Mouse (Mus musculus): Measurements from ENCODE around the gene Rpia. TPM values are rescaled to one million over a fixed set of nuclear protein-coding genes. Genes with fewer than 3 reads are reported as not detected.

Rpia gene
- total RNA-seq, 4 experiments from 2014 or later: 17.4 to 21.3 (median 20.4) TPM

DNA sequence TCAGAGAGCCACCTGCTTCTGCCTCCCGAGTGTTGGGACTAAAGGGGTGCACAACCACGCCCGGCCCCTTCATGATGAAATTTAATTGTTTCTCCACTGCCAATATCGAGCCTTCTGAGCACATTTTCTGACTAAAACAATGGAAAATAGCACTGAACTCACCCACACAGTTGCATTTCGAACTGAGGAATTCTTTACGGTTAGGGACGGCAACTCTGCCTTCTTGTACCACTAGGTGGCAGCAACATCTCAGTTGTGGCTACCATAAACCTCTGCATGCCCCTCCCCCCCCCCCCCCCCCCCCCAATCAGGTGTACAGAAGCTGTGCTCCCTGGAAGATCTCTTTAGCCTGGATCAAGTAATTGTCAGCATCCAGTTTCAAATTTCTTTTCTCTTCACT, 13.2 kb upstream of the Rpia start:
- DNase-seq (ENCODE audit: low spot score in 2 of 2): peak in 1 of 2 experiments; percentile 38

- DNase-seq (ENCODE audit: low spot score in 2 of 2): no peak
These were observed 12.6 kb upstream of the Rpia start for GRCm38 (mm10) chr6:70804632-70805031.

DNA sequence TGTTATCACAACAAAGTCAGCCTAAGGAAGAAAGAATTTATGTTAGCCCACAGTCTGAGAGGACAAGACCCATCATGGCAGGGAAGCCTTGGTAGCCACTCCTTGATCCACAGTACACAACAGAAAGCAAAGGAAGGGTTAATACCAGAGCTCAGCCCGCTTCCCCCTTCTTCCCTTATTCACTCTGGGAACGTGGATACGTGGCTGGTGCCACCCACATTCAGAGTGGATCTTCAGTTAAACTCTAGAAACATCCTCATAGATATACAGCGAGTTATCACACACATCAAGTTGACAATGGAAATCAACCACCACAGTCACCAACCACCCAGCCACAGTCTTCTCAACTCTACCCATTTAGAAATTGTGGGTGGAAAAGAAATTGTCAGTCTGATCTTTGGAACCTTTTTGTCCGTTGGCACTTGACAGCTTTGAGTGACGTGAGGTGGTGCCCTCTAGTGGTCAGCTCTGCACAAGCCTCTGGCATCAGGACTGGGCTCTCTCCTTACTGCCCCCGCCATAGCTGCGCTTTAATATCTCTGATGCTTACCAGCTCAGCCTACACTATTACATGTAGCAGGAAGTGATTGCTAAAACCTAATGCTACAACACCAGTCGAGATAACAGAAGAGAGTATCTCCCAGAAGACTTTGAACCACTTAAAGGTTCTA, 5.7 kb upstream of the Rpia start:
- peak in 1 of 2 experiments; percentile 32 for DNase-seq (ENCODE audit: low spot score in 2 of 2)

DNA sequence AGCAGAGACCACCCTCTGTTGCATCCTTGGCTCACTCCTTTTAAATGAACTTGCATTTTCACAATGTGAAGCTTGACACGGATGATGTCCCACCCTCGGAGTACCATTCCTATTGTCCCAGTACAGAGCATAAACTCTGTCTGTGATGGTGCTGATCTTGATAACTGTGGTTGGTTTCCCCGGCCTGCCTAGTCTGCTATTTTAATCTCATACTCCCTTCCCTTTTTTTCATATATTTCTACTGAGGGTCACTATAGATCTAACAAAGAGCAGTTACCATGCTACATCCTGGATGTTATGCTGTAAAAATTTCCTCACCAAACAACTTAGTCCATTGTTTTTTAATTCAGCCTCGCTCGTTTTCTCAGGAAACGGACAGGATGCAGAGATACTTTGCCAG, 4.9 kb upstream of the Rpia start:
- DNase-seq (ENCODE audit: low spot score in 2 of 2): no peak

DNA sequence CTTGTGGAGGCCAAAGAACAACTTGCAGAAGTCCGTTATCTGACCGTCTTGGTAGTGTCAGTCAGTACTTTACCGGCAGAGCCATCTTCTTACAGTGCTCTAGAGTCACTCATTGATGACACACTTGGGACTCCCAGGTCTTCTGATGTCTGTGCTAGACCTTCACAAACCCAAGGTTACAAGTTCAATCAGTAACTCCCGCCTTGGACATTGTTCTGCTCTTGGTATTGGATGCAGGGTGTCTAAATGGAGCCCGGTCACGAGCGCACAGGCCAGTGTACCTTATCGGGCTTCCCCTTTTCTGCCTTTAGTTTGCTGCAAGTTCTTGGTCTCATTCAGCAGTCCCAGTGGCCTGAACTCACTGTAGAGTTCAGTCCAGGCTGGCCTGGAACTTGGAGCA, 612 bp upstream of the Rpia start:
- no peak for DNase-seq (ENCODE audit: low spot score in 2 of 2)

DNA sequence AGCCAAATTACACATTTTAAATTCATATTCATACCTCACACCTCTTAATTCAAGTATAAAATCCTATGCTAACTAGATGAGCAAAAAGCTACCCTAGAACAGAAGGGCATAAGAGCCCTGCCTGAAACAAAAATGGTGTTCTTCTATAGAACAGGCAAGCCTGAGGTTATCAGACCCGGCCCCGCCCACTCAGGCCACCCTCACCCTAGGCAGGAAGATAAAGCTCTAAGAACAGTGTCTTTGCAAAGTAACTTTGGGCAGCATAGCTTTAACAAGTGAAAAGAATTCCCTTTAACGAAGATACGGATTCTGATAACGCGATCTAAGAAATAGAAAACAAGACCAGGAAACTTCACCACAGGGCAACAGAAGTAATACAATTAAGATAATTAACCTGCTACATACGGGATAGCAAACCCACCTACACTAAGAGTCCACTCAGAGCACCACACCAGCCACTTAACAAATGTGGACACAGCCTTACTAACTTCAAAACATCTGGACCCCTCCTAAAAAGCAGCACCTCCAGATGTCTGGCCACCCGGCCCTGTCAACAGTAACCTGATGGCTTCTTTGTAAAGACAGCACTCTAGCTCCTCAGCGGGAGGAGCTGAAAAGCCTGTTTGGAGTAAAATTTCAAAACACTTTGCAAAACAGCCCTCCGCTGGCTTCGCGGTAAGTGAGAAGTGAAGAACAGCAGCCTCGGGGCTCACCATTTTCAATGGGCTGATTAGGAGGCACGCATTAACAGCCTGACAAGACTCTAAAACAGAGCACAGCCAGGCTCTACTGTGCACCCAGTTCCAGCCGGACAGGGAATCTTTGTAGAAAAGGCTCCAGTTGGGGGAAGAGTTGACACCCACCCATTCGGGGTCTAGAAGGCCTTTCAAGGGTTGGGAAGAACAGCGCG, 925 bp downstream of the Rpia start:
- no peak for DNase-seq (ENCODE audit: low spot score in 2 of 2)

GRCm38 (mm10) chr6:70790034-70790650, 1.9 kb downstream of the Rpia start:
- no peak for DNase-seq (ENCODE audit: low spot score in 2 of 2)

DNA sequence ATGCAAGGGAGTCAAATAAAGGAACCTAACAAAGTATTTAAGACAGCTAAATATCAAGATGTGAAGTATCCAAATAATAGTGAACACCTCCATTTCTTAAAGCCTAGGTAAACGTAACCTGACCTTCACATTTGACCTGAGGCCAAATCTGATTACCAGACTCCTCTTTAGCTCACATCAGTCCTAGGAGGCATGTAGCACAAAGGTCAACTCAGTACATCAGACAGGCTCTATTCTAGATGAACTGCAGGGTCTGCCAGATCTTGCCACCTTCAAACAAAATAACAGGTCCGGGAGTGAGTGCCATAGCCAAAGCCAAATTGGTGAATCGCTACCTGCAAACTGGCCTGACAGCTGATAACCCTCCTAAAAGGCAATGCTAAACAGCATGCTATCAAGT, 2.9 kb downstream of the Rpia start:
- no peak for DNase-seq (ENCODE audit: low spot score in 2 of 2)

- no peak for DNase-seq (ENCODE audit: low spot score in 2 of 2)
These were observed 4.5 kb downstream of the Rpia start for GRCm38 (mm10) chr6:70787524-70787923.

DNA sequence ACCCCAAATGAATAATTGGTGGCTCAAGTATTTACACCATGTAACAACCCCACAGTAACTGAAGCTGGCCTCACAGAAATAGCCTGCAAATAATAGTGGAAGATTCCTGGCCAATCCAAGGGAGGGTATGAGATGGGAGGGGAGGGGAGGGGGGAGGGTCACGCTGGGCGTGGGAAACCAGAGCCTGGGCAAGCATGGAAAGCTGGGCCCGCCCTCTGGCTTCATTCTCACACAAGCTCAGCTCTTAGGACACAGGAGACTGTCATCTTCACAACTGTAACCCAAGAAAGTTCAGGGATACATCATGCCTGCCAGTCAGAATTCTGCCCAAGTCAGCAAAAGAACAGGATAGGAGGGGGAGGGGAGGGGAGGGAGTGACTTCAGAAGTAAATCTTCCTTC, 6.2 kb downstream of the Rpia start:
- DNase-seq (ENCODE audit: low spot score in 2 of 2): peak; percentile 43 to 77

GRCm38 (mm10) chr6:70784811-70785210, 7.2 kb downstream of the Rpia start:
- no peak for DNase-seq (ENCODE audit: low spot score in 2 of 2)

DNA sequence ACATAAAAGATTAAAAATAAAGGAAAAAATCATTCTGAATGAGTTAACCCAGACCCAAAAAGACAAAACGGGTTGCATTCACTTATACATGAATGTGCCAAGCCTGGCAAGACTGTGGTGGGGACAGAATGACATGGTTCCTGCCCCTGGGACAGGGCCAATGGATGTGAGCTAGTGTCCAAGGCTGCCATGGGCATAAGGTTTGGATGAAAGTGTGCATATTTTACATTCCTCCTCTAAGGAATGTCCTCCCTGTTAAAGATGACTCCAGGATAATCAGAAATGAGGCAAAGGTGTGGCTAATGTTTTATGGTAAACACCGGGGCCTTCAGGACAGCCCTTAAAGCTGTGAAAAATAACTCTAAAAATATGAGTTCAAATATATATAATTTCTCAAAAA, 10.7 kb downstream of the Rpia start:
- DNase-seq (ENCODE audit: low spot score in 2 of 2): no peak

GRCm38 (mm10) chr6:70774372-70774771, 17.7 kb downstream of the Rpia start:
- no peak for DNase-seq (ENCODE audit: low spot score in 2 of 2)

- DNase-seq (ENCODE audit: low spot score in 2 of 2): no peak
These were observed 18.3 kb downstream of the Rpia start for GRCm38 (mm10) chr6:70773769-70774168.

- DNase-seq (ENCODE audit: low spot score in 2 of 2): peak; percentile 29 to 51
These were observed 23.3 kb downstream of the Rpia start for GRCm38 (mm10) chr6:70768769-70769168.

- no peak for DNase-seq (ENCODE audit: low spot score in 2 of 2)
These were observed 27.0 kb downstream of the Rpia start for GRCm38 (mm10) chr6:70765076-70765475.

DNA sequence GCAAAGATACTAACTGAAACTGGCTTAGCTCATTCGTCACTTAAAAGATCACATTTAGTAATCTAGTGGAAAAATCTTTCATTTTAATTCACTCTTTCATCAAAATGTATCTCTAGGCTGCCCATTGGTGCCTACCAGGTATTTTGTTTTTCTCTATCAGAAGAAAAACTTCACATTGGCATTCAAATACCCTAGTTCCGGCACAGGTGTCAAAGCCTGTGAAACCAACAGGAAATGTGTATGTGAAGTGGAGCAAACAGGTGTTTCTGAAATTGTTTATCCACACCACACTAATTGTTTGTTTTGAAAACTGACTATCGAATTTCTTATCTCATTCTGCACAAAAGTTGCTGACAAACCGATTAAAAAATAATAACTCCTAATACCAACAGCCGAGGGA, 27.5 kb downstream of the Rpia start:
- no peak for DNase-seq (ENCODE audit: low spot score in 2 of 2)

DNA sequence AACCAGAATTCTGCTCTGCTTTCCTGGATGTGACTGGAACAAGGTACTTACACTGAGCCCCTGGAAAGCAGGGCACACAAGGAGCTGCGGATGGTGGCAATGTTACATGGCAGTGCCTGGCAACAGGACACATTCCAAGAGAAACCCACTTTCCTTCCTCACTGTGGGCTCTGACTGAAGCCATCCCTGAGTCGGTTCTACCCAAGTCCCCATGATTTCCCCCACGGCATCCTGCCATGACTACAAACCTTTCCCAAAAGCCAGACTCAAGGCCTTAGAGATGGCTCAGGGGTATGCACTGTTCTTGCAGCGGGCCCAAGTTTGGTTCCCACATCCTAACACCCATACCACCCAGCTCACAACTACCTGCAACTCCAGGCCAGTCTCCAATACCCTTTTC, 28.2 kb downstream of the Rpia start:
- DNase-seq (ENCODE audit: low spot score in 2 of 2): no peak

DNA sequence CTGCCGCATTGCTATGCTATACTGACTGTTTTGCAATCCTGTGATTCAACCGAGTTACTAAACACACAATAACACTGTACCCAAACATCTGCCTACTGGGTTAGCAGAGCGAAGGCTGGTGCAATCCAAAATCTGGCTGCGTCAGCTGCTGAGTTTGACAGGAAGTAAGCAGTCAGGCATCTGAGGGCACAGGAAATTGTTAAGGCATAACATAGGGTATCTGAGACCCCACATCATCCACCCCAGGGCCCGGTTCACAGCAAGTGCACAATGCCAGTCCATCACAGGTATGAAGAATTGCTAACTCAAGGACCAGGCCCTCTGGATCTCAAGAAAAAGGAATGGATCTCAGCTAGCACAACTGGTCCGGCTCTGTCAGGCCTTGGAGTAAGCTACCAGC, 29.4 kb downstream of the Rpia start:
- DNase-seq (ENCODE audit: low spot score in 2 of 2): no peak

- DNase-seq (ENCODE audit: low spot score in 2 of 2): no peak
These were observed 31.1 kb downstream of the Rpia start for GRCm38 (mm10) chr6:70760951-70761350.

- no peak for DNase-seq (ENCODE audit: low spot score in 2 of 2)
These were observed 37.2 kb downstream of the Rpia start for GRCm38 (mm10) chr6:70754833-70755232.

- DNase-seq (ENCODE audit: low spot score in 2 of 2): no peak
These were observed 39.7 kb downstream of the Rpia start for GRCm38 (mm10) chr6:70752351-70752750.

Measured in gastrocnemius, adult 8-10 months (tissue).